Mouse (Mus musculus) CH12.LX (cell line): ENCODE results near the gene Adarb1. TPM values are rescaled to one million over a fixed set of nuclear protein-coding genes. Genes with fewer than 3 reads are reported as not detected.

Experiments used
- DNase-seq: peaks from one replicate; pipeline ENCODE4 v3.0.0-alpha.2; 2013; ENCODE audit errors: extremely low read depth
- H3K27ac ChIP-seq: 2 replicates; pipeline ENCODE4 v1.5.1; 2012; ENCODE audit warnings: low read depth, mild to moderate bottlenecking, control low read depth, moderate library complexity; ENCODE audit not compliant: insufficient read depth
- H3K27me3 ChIP-seq: replicated peaks from 2 replicates; pipeline ENCODE3; 2012; ENCODE audit warnings: inconsistent platforms
- H3K36me3 ChIP-seq, 2 experiments: replicated peaks in 1 of 2; 2 replicates each; pipeline versions ENCODE3 to v1.6.1; 2012; ENCODE audit warnings: inconsistent platforms in 1 of 2, low read length in 1 of 2, mild to moderate bottlenecking in 1 of 2, mixed read lengths in 1 of 2, moderate library complexity in 1 of 2; ENCODE audit not compliant: control insufficient read depth in 1 of 2, insufficient read depth in 1 of 2
- H3K4me1 ChIP-seq, 2 experiments: 2 replicates each; pipeline ENCODE4 v1.6.1; 2012; ENCODE audit warnings: inconsistent platforms in 1 of 2, moderate library complexity in 1 of 2; ENCODE audit not compliant: insufficient read depth in 2 of 2, control insufficient read depth in 1 of 2
- H3K4me2 ChIP-seq: 2 replicates; pipeline ENCODE4 v1.6.1; 2012; ENCODE audit warnings: low read depth, mild to moderate bottlenecking, control low read depth; ENCODE audit not compliant: poor library complexity, insufficient read depth, severe bottlenecking
- H3K4me3 ChIP-seq, 3 experiments: fragments of 150-350 bp in 1 of 3; sonication (generic) in 1 of 3; replicated peaks in 1 of 3; 2 replicates each; pipeline versions ENCODE3 to v1.5.1; 2011 to 2012; ENCODE audit warnings: low read depth in 2 of 3, low read length in 2 of 3, mild to moderate bottlenecking in 2 of 3, moderate library complexity in 2 of 3, control low read depth in 1 of 3, improper control_type of control experiment in 1 of 3, inconsistent platforms in 1 of 3, mixed read lengths in 1 of 3; ENCODE audit not compliant: poor library complexity in 1 of 3
- H3K79me2 ChIP-seq: replicated peaks from 2 replicates; pipeline ENCODE4 v1.6.1; 2012; ENCODE audit warnings: mild to moderate bottlenecking, moderate library complexity; ENCODE audit not compliant: control insufficient read depth, poor library complexity, insufficient read depth, severe bottlenecking; ENCODE audit errors: extremely low read depth
- H3K9ac ChIP-seq: 2 replicates; pipeline ENCODE4 v1.6.1; 2012; ENCODE audit warnings: low read depth, mild to moderate bottlenecking, control low read depth, moderate library complexity; ENCODE audit not compliant: insufficient read depth
- H3K9me3 ChIP-seq: replicated peaks from 2 replicates; pipeline ENCODE3; 2012; ENCODE audit warnings: low read length, inconsistent platforms, mixed read lengths
- CHD1 ChIP-seq: IDR thresholded peaks from 2 replicates; pipeline ENCODE4 v1.6.1; 2012; ENCODE audit warnings: low read depth, low read length, improper control_type of control experiment, inconsistent platforms
- CTCF ChIP-seq, 2 experiments: IDR thresholded peaks in 1 of 2; conservative IDR thresholded peaks in 1 of 2; 2 replicates each; pipeline ENCODE4 v1.5.1; 2011 to 2012; ENCODE audit warnings: low read depth in 2 of 2, low read length in 2 of 2, improper control_type of control experiment in 1 of 2, inconsistent platforms in 1 of 2, mild to moderate bottlenecking in 1 of 2, moderate library complexity in 1 of 2
- EP300 ChIP-seq: IDR thresholded peaks from 2 replicates; pipeline ENCODE4 v1.6.1; 2011; ENCODE audit warnings: low read length, improper control_type of control experiment
- ETS1 ChIP-seq: conservative IDR thresholded peaks from 2 replicates; pipeline ENCODE4 v1.6.1; 2012; ENCODE audit warnings: low read depth, mild to moderate bottlenecking, inconsistent platforms, low read length, improper control_type of control experiment, moderate library complexity
- GABPA ChIP-seq: IDR thresholded peaks from 2 replicates; pipeline ENCODE4 v1.6.1; 2012; ENCODE audit warnings: low read depth, low read length, improper control_type of control experiment, inconsistent platforms; ENCODE audit not compliant: insufficient replicate concordance
- IRF4 ChIP-seq: IDR thresholded peaks from 2 replicates; pipeline ENCODE4 v1.6.1; 2014; ENCODE audit warnings: low read depth, mild to moderate bottlenecking, inconsistent platforms, low read length, improper control_type of control experiment
- JUN ChIP-seq: IDR thresholded peaks from 2 replicates; pipeline ENCODE4 v1.6.1; 2011; ENCODE audit warnings: low read depth, mild to moderate bottlenecking, low read length, improper control_type of control experiment, moderate library complexity; ENCODE audit not compliant: insufficient read depth
- MAFK ChIP-seq: IDR thresholded peaks from 2 replicates; pipeline ENCODE4 v1.6.1; 2011; ENCODE audit warnings: low read length, improper control_type of control experiment; ENCODE audit not compliant: insufficient replicate concordance
- MAX ChIP-seq: IDR thresholded peaks from 2 replicates; pipeline ENCODE4 v1.6.1; 2011; ENCODE audit warnings: low read length, improper control_type of control experiment
- MAZ ChIP-seq: IDR thresholded peaks from 2 replicates; pipeline ENCODE4 v1.6.1; 2012; ENCODE audit warnings: low read depth, mild to moderate bottlenecking, inconsistent platforms, low read length, improper control_type of control experiment, moderate library complexity
- MXI1 ChIP-seq: IDR thresholded peaks from 2 replicates; pipeline ENCODE4 v1.6.1; 2011; ENCODE audit warnings: mild to moderate bottlenecking, low read depth, low read length, improper control_type of control experiment
- MYC ChIP-seq: IDR thresholded peaks from 2 replicates; pipeline ENCODE4 v1.6.1; 2011; ENCODE audit warnings: low read depth, mild to moderate bottlenecking, improper control_type of control experiment, low read length
- NELFE ChIP-seq: IDR thresholded peaks from 2 replicates; pipeline ENCODE4 v1.6.1; 2011; ENCODE audit warnings: low read depth, low read length, improper control_type of control experiment
- NRF1 ChIP-seq: IDR thresholded peaks from 2 replicates; pipeline ENCODE4 v1.6.1; 2014; ENCODE audit warnings: low read depth, mild to moderate bottlenecking, inconsistent platforms, low read length, improper control_type of control experiment, moderate library complexity
- PAX5 ChIP-seq: IDR thresholded peaks from 2 replicates; pipeline ENCODE4 v1.6.1; 2012; ENCODE audit warnings: low read length, inconsistent platforms, mixed read lengths
- POLR2AphosphoS2 ChIP-seq: IDR thresholded peaks from 2 replicates; pipeline ENCODE4 v1.6.1; 2011; ENCODE audit warnings: low read depth, low read length, improper control_type of control experiment
- RAD21 ChIP-seq: IDR thresholded peaks from 2 replicates; pipeline ENCODE4 v1.6.1; 2011; ENCODE audit warnings: low read depth, mild to moderate bottlenecking, low read length, improper control_type of control experiment, moderate library complexity
- RCOR1 ChIP-seq: conservative IDR thresholded peaks from 2 replicates; pipeline ENCODE4 v1.6.1; 2012; ENCODE audit warnings: low read depth, mild to moderate bottlenecking, inconsistent platforms, low read length, improper control_type of control experiment
- SIN3A ChIP-seq: IDR thresholded peaks from 2 replicates; pipeline ENCODE4 v1.6.1; 2012; ENCODE audit warnings: low read length, improper control_type of control experiment, inconsistent platforms
- SMC3 ChIP-seq: IDR thresholded peaks from 2 replicates; pipeline ENCODE4 v1.6.1; 2011; ENCODE audit warnings: low read depth, low read length, improper control_type of control experiment
- TBP ChIP-seq: conservative IDR thresholded peaks from 2 replicates; pipeline ENCODE4 v1.6.1; 2011; ENCODE audit warnings: low read depth, low read length, improper control_type of control experiment
- TCF12 ChIP-seq: IDR thresholded peaks from 2 replicates; pipeline ENCODE4 v1.6.1; 2014; ENCODE audit warnings: low read depth, mild to moderate bottlenecking, inconsistent platforms, low read length, improper control_type of control experiment
- UBTF ChIP-seq: IDR thresholded peaks from 2 replicates; pipeline ENCODE4 v1.6.1; 2012; ENCODE audit warnings: low read depth, mild to moderate bottlenecking, inconsistent platforms, low read length, improper control_type of control experiment, moderate library complexity
- USF1 ChIP-seq: IDR thresholded peaks from 2 replicates; pipeline ENCODE4 v1.6.1; 2014; ENCODE audit warnings: low read depth, mild to moderate bottlenecking, inconsistent platforms, low read length, improper control_type of control experiment
- ZKSCAN1 ChIP-seq: IDR thresholded peaks from 2 replicates; pipeline ENCODE4 v1.6.1; 2012; ENCODE audit warnings: low read depth, inconsistent platforms, low read length, improper control_type of control experiment, borderline replicate concordance
- ZNF384 ChIP-seq: IDR thresholded peaks from 2 replicates; pipeline ENCODE4 v1.6.1; 2012; ENCODE audit warnings: low read depth, low read length, improper control_type of control experiment, inconsistent platforms
- dilution Hi-C: fragments of 300-500 bp; cut with MboI; formaldehyde crosslinking; loops from 2 replicates; pipeline ENCODE4 v1.14.3; 2020; ENCODE audit warnings: low sequenced_read_pairs; ENCODE audit not compliant: extremely low pct_unique_long_range_greater_than_20kb, extremely low pct_ligation_motif_present
- in situ Hi-C: fragments of 300-500 bp; cut with MboI; formaldehyde crosslinking; loops from 3 replicates; pipeline ENCODE4 v1.14.3; 2019; ENCODE audit warnings: low sequenced_read_pairs, low pct_ligation_motif_present, low pct_unique_long_range_greater_than_20kb, mixed read lengths
- polyA plus RNA-seq: library from polyadenylated mRNA; unstranded; fragments of >175 nt; gene quantifications from 2 replicates; pipeline ENCODE4 v1.2.1, GENCODE M21; 2012; ENCODE audit warnings: low read depth; ENCODE audit not compliant: insufficient read length
- total RNA-seq, 2 experiments: library from RNA; depleted of rRNA; stranded (reverse); fragments of 300-350 nt in 1 of 2; fragments of >200 nt in 1 of 2; gene quantifications; 2 replicates each; pipeline ENCODE4 v1.2.3; 2012 to 2014

The Adarb1 gene
- total and polyA plus RNA-seq, 3 experiments: 1.7 to 3.5 (median 2.4) TPM

DNA sequence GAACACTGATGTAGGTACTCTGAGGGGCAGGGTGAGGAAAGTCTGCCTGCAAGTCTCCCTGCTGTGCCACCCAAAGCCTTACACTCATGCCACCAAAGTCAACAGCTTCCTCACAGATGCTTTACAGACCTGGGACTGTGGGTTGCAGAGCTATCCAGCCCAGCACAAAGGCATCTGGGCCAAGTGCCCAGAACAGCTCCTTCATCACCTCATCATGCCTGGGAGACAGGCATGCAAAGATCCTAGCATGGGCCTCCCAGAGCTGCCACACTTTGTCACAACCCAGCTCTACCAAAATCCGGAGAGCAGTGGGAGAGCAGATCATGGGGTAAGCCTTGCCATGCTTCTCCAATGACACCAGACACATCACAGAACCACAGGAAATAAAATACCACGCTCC, 57.6 kb downstream of the Adarb1 start:
- Histone ChIP-seq H3K4me2 (no peak overlapping the region), H3K27me3 (no peaks in the 10 kb centered on the region), H3K9ac (no peak overlapping the region), H3K9me3 (no peaks in the 10 kb centered on the region), H3K4me1 (no peaks in the 10 kb centered on the region), H3K4me3 (no peak overlapping the region), H3K36me3 (no peaks in the 10 kb centered on the region), H3K27ac (no peak overlapping the region), H3K79me2 (no peaks in the 10 kb centered on the region)
- dilution Hi-C loops (no loop called here), in situ Hi-C loops (no loop called here)
- DNase-seq: no peak
- TF ChIP-seq POLR2AphosphoS2 (no peak), EP300 (no peak), ETS1 (no peak), SIN3A (no peak), NELFE (no peak), PAX5 (no peak), CHD1 (no peak), SMC3 (no peak), UBTF (no peak), RAD21 (no peak), TBP (no peak), ZKSCAN1 (no peak), RCOR1 (no peak), MXI1 (no peak)

DNA sequence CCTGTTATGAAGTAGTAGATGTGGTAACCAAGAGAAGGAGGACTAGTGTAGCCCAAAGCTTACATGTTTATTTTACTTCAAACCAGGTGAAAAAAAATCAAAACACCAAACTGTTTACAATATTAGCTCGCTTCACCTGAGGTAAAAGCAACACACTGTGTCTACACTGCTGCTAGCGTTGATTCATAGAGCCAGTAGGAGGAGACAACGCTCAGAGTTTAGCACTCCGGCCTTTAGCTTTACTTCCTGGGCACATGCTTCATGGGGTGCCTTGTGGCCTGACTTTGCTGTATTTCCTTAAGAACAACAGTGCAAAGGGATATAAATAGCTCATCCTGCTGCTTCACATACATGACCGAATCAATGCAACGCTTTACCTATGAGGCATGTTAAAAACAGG, 60.1 kb downstream of the Adarb1 start:
- no peak overlapping the region for H3K27ac ChIP-seq
- H3K79me2 ChIP-seq: no peaks in the 10 kb centered on the region

More for the DNA sequence above, 60.1 kb downstream of the Adarb1 start:
- dilution Hi-C loops (no loop called here), in situ Hi-C loops (loop anchor here (5.0 kb wide), 2 partner anchors 71 to 154 kb away; no protein-coding TSS in a partner anchor)
- peak; percentile 9 for DNase-seq
- TF ChIP-seq GABPA (no peak), CTCF (conservative IDR thresholded peaks at IDR 0.05 in 1 of 2, IDR thresholded peaks at IDR 0.05 in 1 of 2; ENCODE audit: low read depth in 2 of 2, low read length in 2 of 2) (peak in 1 of 2 experiments; percentile 54; a peak in 2 of 4 replicates), USF1 (no peak), MAX (no peak), NELFE (no peak), MYC (no peak), TBP (no peak), MXI1 (no peak), PAX5 (no peak), NRF1 (no peak), TCF12 (no peak), SMC3 (peak; percentile 27), ZNF384 (no peak), MAZ (no peak), JUN (no peak), RAD21 (peak; percentile 49), MAFK (no peak), IRF4 (no peak)
- Histone ChIP-seq H3K4me1 (no peaks in the 10 kb centered on the region), H3K4me3 (no peak overlapping the region), H3K36me3 (no peaks in the 10 kb centered on the region), H3K9me3 (no peaks in the 10 kb centered on the region), H3K27me3 (no peaks in the 10 kb centered on the region), H3K4me2 (no peak overlapping the region), H3K9ac (no peak overlapping the region)
